Mouse (Mus musculus) myocyte (in vitro differentiated cells): ENCODE results near the gene Cryaa.

Experiments used
- MAX ChIP-seq: IDR thresholded peaks from one replicate; pipeline ENCODE4 v1.6.1; 2011; ENCODE audit warnings: low read depth, mild to moderate bottlenecking, control low read depth
- POLR2A ChIP-seq: IDR thresholded peaks from one replicate; pipeline ENCODE4 v1.6.1; 2011; ENCODE audit warnings: low read depth, mild to moderate bottlenecking, control low read depth, moderate library complexity; ENCODE audit not compliant: insufficient read length

GRCm38 (mm10) chr17:31710455-31710854 is 32.8 kb downstream of the Cryaa start:
- TF ChIP-seq POLR2A (no peak), MAX (no peak)
